ENCODE assay signal across 23 mouse cellular contexts in the genomic region with DNA sequence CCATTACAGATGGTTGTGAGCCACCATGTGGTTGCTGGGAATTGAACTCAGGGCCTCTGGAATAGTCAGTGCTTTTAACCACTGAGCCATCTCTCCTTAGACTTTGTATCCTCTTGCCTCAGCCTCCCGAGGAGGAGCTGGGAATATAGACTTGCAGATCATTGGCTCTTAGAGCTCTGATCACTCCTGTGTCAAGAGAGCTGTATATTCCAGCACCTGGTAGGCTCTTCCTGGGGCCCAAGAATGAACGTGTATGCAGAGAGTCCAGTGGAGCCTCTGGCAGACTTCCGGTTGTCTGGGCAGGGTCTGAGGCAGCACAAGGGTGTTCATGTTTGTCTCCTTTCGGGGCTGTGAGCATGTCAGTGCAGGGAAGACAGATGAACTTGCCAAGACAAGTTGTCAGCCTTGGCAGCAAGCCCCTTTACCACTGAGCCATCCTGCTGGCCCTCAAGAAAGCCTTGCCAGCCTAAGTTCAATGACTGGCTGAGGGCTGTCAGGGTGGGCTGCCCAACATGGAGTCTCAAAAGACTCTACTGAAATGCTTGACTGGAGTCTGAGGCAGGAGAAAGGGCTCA. TPM values are rescaled to one million over a fixed set of nuclear protein-coding genes. Genes with fewer than 3 reads are reported as not detected.
DNase-seq lines count a peak whose midpoint lies in the region; ATAC-seq and TF ChIP-seq lines count a peak whose summit lies in the region.
"Had no signal": no experiment of that assay in that cellular context is flagged by ENCODE, and none has a peak within 500 bp of the region (broad histone marks: within the 10 kb centered on the region; RNA-seq: fewer than 3 reads in every experiment).

No protein-coding gene starts in this region.

- ATAC-seq in heart, embryonic 11.5 days (replicated peaks; ENCODE audit: insufficient number of reproducible peaks, low FRiP score, low TSS enrichment) = no peak
- no peak for ATAC-seq in heart, embryonic 15.5 days (replicated peaks; ENCODE audit: insufficient number of reproducible peaks, insufficient read depth, low FRiP score, low read depth)
- ATAC-seq in forebrain, embryonic 16.5 days = no peak
- no peak for ATAC-seq in CD4-positive, CD25-positive, alpha-beta regulatory T cell, adult 4 months
- ATAC-seq: forebrain, embryonic 13.5 days; intestine, embryonic 15.5 days; Patski had no signal

- H3K4me1 ChIP-seq in heart, embryonic 11.5 days (ENCODE audit: control insufficient read depth, insufficient read depth, low read length) = peaks cover 28% of the 10 kb centered on the region
- H3K4me1 ChIP-seq in E14TG2a.4 (replicated peaks; ENCODE audit: low read depth, low read length) = peaks cover 69% of the 10 kb centered on the region
- H3K4me1 ChIP-seq in heart, embryonic 15.5 days (replicated peaks) = peaks cover 29% of the 10 kb centered on the region
- no peaks in the 10 kb centered on the region for H3K4me1 ChIP-seq in forebrain, embryonic 16.5 days (replicated peaks; ENCODE audit: control insufficient read depth, insufficient read depth, low read length)
- H3K4me1 ChIP-seq: forebrain, embryonic 13.5 days; intestine, embryonic 15.5 days had no signal

- no peaks in the 10 kb centered on the region for H3K36me3 ChIP-seq in heart, embryonic 11.5 days (ENCODE audit: control insufficient read depth, insufficient read depth, low read length)
- H3K36me3 ChIP-seq in E14TG2a.4 (ENCODE audit: insufficient read depth, low read length) = no peaks in the 10 kb centered on the region
- H3K36me3 ChIP-seq in heart, embryonic 15.5 days = 0 out of 2 replicates have a peak, but pooled peaks cover 3% of the 10 kb centered on the region
- no peaks in the 10 kb centered on the region for H3K36me3 ChIP-seq in forebrain, embryonic 16.5 days (ENCODE audit: control insufficient read depth, insufficient read depth)
- H3K36me3 ChIP-seq: hindbrain, embryonic 12.5 days; intestine, embryonic 15.5 days; neural tube, embryonic 15.5 days had no signal

- WGBS in heart, embryonic 11.5 days (ENCODE audit: insufficient replicate concordance) = 77% methylated on average over 4 of the region's 4 CpGs
- 52% methylated on average over 4 of the region's 4 CpGs for WGBS in heart, embryonic 15.5 days
- 72% methylated on average over 4 of the region's 4 CpGs for WGBS in forebrain, embryonic 16.5 days

- H3K27me3 ChIP-seq in heart, embryonic 11.5 days (ENCODE audit: control insufficient read depth, insufficient read depth, low read length) = no peaks in the 10 kb centered on the region
- H3K27me3 ChIP-seq in E14TG2a.4 (ENCODE audit: insufficient read depth, low read length) = no peaks in the 10 kb centered on the region
- no peaks in the 10 kb centered on the region for H3K27me3 ChIP-seq in heart, embryonic 15.5 days
- no peaks in the 10 kb centered on the region for H3K27me3 ChIP-seq in forebrain, embryonic 16.5 days (replicated peaks; ENCODE audit: control insufficient read depth, insufficient read depth, low read length)
- H3K27me3 ChIP-seq: CH12.LX; forebrain, embryonic 13.5 days; hindbrain, embryonic 12.5 days; intestine, embryonic 15.5 days; neural tube, embryonic 15.5 days; Patski had no signal

- peak overlapping the region; percentile 96 for H3K27ac ChIP-seq in heart, embryonic 11.5 days (ENCODE audit: low read depth, low read length)
- peak overlapping the region; percentile 97 for H3K27ac ChIP-seq in heart, embryonic 15.5 days
- H3K27ac ChIP-seq in forebrain, embryonic 16.5 days (ENCODE audit: low read length) = no peak overlapping the region
- H3K27ac ChIP-seq: forebrain, embryonic 13.5 days; hindbrain, embryonic 12.5 days; intestine, embryonic 15.5 days; neural tube, embryonic 15.5 days; stomach, postnatal 0 days had no signal

- no peaks in the 10 kb centered on the region; the same call in 1 of the 2 replicates for H3K9me3 ChIP-seq in heart, embryonic 11.5 days (replicated peaks; ENCODE audit: control insufficient read depth, low read length)
- no peaks in the 10 kb centered on the region for H3K9me3 ChIP-seq in E14TG2a.4 (ENCODE audit: low read length)
- no peaks in the 10 kb centered on the region for H3K9me3 ChIP-seq in heart, embryonic 15.5 days (replicated peaks)
- 0 out of 2 replicates have a peak, but pooled peaks cover 3% of the 10 kb centered on the region for H3K9me3 ChIP-seq in forebrain, embryonic 16.5 days (ENCODE audit: control insufficient read depth, low read length)
- H3K9me3 ChIP-seq: forebrain, embryonic 13.5 days; intestine, embryonic 15.5 days; neural tube, embryonic 15.5 days had no signal

- TF ChIP-seq CTCF in E14TG2a.4 (conservative IDR thresholded peaks at IDR 0.05; ENCODE audit: low read length) = no peak

- peak; percentile 50 to 62 for DNase-seq in cerebellum, postnatal 14 days
- DNase-seq in cerebellum, postnatal 25 days = no peak
- no peak for DNase-seq in heart, adult 8-10 months (ENCODE audit: low spot score)
- DNase-seq: cerebellum, adult 9-11 months; layer of hippocampus, postnatal 36 days; lung, adult 2 months; lung, postnatal 4 days had no signal

- H3K9ac ChIP-seq in heart, embryonic 11.5 days (ENCODE audit: low read depth, low read length) = no peak overlapping the region
- no peak overlapping the region for H3K9ac ChIP-seq in heart, embryonic 15.5 days
- no peak overlapping the region for H3K9ac ChIP-seq in forebrain, embryonic 16.5 days (replicated peaks; ENCODE audit: low read depth, low read length)
- H3K9ac ChIP-seq: forebrain, embryonic 13.5 days; hindbrain, embryonic 12.5 days; intestine, embryonic 15.5 days; neural tube, embryonic 15.5 days had no signal

- H3K4me2 ChIP-seq in heart, embryonic 11.5 days = no peak overlapping the region
- H3K4me2 ChIP-seq in heart, embryonic 15.5 days = peak overlapping the region; percentile 60
- no peak overlapping the region for H3K4me2 ChIP-seq in forebrain, embryonic 16.5 days (ENCODE audit: low read length)
- H3K4me2 ChIP-seq: forebrain, embryonic 13.5 days; hindbrain, embryonic 12.5 days; intestine, embryonic 15.5 days; liver, embryonic 11.5 days; midbrain, embryonic 11.5 days; neural tube, embryonic 15.5 days had no signal

- no peak overlapping the region for H3K4me3 ChIP-seq in heart, embryonic 11.5 days (ENCODE audit: low read depth, low read length)
- H3K4me3 ChIP-seq in E14TG2a.4 (replicated peaks; ENCODE audit: low read length) = peak overlapping the region; percentile 46; the same call in 1 of the 2 replicates
- H3K4me3 ChIP-seq in heart, embryonic 15.5 days = no peak overlapping the region
- H3K4me3 ChIP-seq in forebrain, embryonic 16.5 days (replicated peaks; ENCODE audit: low read length) = no peak overlapping the region
- H3K4me3 ChIP-seq: forebrain, embryonic 13.5 days; hindbrain, embryonic 12.5 days; intestine, embryonic 15.5 days; neural tube, embryonic 15.5 days had no signal

RNA-seq across cellular contexts. Expression of a gene that starts 0.8 kb away (rescaled TPM):
- 21.6 and 22.1 TPM in 2 replicates for polyA plus RNA-seq in heart, embryonic 11.5 days (2014; fragmentation: Nextera tagmentation; extraction: Ambion mirVana)
- total RNA-seq in heart, adult 8-10 months (2022) = 100 to 1,000 TPM; 164 to 261 (median 195) TPM
- polyA plus RNA-seq in heart, embryonic 15.5 days (2015; fragmentation: Nextera tagmentation; extraction: Ambion mirVana) = 137 and 156 TPM in 2 replicates
- polyA plus RNA-seq in forebrain, embryonic 16.5 days (2015; fragmentation: Nextera tagmentation; extraction: Ambion mirVana) = 0.15 and 0.26 TPM in 2 replicates
- polyA plus RNA-seq in CD4-positive, CD25-positive, alpha-beta regulatory T cell, adult 4 months (2017; shearing (Covaris generic)) = not detected
- total RNA-seq: layer of hippocampus, adult 18-20 months; layer of hippocampus, postnatal 36 days had no signal
- polyA plus RNA-seq: forebrain, embryonic 13.5 days; midbrain, embryonic 11.5 days had no signal

RNA-seq across cellular contexts. Expression of a gene that starts 26.5 kb away (rescaled TPM):
- 13.7 and 16.3 TPM in 2 replicates for polyA plus RNA-seq in heart, embryonic 11.5 days (2014; fragmentation: Nextera tagmentation; extraction: Ambion mirVana)
- total RNA-seq in heart, adult 8-10 months (2022) = 1 to 10 TPM; 6.2 to 7.6 (median 6.7) TPM
- 11.3 and 14.3 TPM in 2 replicates for polyA plus RNA-seq in heart, embryonic 15.5 days (2015; fragmentation: Nextera tagmentation; extraction: Ambion mirVana)
- 46.7 and 47.1 TPM in 2 replicates for polyA plus RNA-seq in forebrain, embryonic 16.5 days (2015; fragmentation: Nextera tagmentation; extraction: Ambion mirVana)
- polyA plus RNA-seq in CD4-positive, CD25-positive, alpha-beta regulatory T cell, adult 4 months (2017; shearing (Covaris generic)) = 10 to 100 TPM; 20.7 to 24.2 TPM

RNA-seq across cellular contexts. Expression of a gene that starts 28.8 kb away (rescaled TPM):
- 0.26 TPM in 1 of 2 replicates, not detected in the other for polyA plus RNA-seq in heart, embryonic 11.5 days (2014; fragmentation: Nextera tagmentation; extraction: Ambion mirVana)
- total RNA-seq in heart, adult 8-10 months (2022) = under 1 TPM; 0.32 to 0.94 (median 0.55) TPM
- polyA plus RNA-seq in heart, embryonic 15.5 days (2015; fragmentation: Nextera tagmentation; extraction: Ambion mirVana) = 0.18 and 0.21 TPM in 2 replicates
- polyA plus RNA-seq in forebrain, embryonic 16.5 days (2015; fragmentation: Nextera tagmentation; extraction: Ambion mirVana) = 0.15 and 0.17 TPM in 2 replicates
- under 1 TPM; 0.19 TPM for polyA plus RNA-seq in CD4-positive, CD25-positive, alpha-beta regulatory T cell, adult 4 months (2017; shearing (Covaris generic))
- total RNA-seq: layer of hippocampus, postnatal 36 days; left cerebral cortex, postnatal 36 days had no signal
- polyA plus RNA-seq: forebrain, embryonic 13.5 days; hindbrain, embryonic 12.5 days; liver, embryonic 11.5 days; midbrain, embryonic 11.5 days; Patski had no signal

Comparison
In these comparisons a context has a peak if more than half of its experiments do, and no peak if none do; other contexts are left out.
1. DNase-seq: peak in cerebellum, postnatal 14 days (2 of 2); none in cerebellum, postnatal 25 days (0 of 2) and heart, adult 8-10 months (single experiment).
2. RNA of a gene that starts 0.8 kb away (polyA plus RNA-seq): 137 to 156 TPM in heart, embryonic 15.5 days and 21.6 to 22.1 TPM in heart, embryonic 11.5 days; 0.15 to 0.26 TPM in forebrain, embryonic 16.5 days and not detected in CD4-positive, CD25-positive, alpha-beta regulatory T cell, adult 4 months; every median in the first group is over 10 times any median in the second.